Mouse (Mus musculus): ENCODE results near the gene Insc.

DNA sequence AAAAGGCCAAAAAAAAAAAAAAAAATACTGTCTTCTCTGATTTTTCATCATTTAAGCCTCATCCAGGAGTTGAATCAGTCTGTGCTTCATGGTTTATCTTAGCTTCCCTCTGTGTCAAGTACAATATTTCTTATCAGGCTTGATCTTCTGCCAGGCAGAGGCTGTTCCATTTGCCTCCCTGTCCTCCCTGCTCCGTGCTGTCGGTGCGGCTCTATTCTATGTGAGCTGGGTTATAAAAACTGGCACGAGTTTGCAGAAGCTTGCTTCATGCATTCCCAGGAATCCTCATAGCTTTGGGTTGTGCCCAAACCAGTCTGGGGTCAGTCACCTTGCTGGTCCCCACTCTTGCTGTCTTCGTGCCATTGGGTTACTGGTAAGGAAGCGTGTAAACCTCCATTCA lies 12.3 kb upstream of the Insc start:
- TF ChIP-seq POLR2A (IDR thresholded peaks at IDR 0.05; ENCODE audit: insufficient read depth, low read depth, low read length), result no peak
- TF ChIP-seq CTCF (IDR thresholded peaks at IDR 0.05; ENCODE audit: insufficient read depth, low read depth, low read length), result no peak

Measured in olfactory bulb, adult 2 months (tissue).